Mouse (Mus musculus) left cerebral cortex, postnatal 14 days (tissue): ENCODE results near the gene Nek10. TPM values are rescaled to one million over a fixed set of nuclear protein-coding genes. Genes with fewer than 3 reads are reported as not detected.
"Not testable (repeated sequence)": the region's sequence is repeated elsewhere in the genome, so short reads cannot be mapped to it uniquely, and the experiment has no call there.

ENCODE experiments used
- DNase-seq, 2 experiments: peaks; one replicate each; pipeline ENCODE4 v3.0.0; 2021 to 2022; ENCODE audit warnings: low spot score in 2 of 2, mixed read lengths in 1 of 2
- intact Hi-C: fragments of 180-260 bp; cut with DNase I; formaldehyde crosslinking; loops from one replicate; pipeline ENCODE4 v1.15.1; 2025
- long read RNA-seq, 2 experiments: library from polyadenylated mRNA; stranded (forward); transcript quantifications; one replicate each; pipeline ENCODE4 v2.0.0; 2021
- total RNA-seq, 2 experiments: library from RNA; stranded (reverse); gene quantifications; 2 replicates each; pipeline ENCODE4 v1.2.3; 2021

The Nek10 gene
- 1 to 10 TPM; 2.8 to 3.0 TPM for total RNA-seq
- long read RNA-seq, experiment 1, result 0 reads
- long read RNA-seq, experiment 2, partial matches to known transcripts, result 1 of 3 reads
- long read RNA-seq, experiment 2, other reads (novel, unspliced or antisense), result 2 of 3 reads

GRCm38 (mm10) chr14:14803115-14803514 is at the start of gene Nek10:
Gene Nek10 (plus strand): TSS chr14:14803415.
- intact Hi-C loops, DNase-seq: not testable (repeated sequence)

GRCm38 (mm10) chr14:14781169-14781568 is 22.0 kb upstream of the Nek10 start:
- intact Hi-C loops, result no loop called here
- DNase-seq, result no peak

GRCm38 (mm10) chr14:14784223-14784622 is 19.0 kb upstream of the Nek10 start:
- no peak for DNase-seq
- intact Hi-C loops, result no loop called here

- intact Hi-C loops, result no loop called here
- DNase-seq, result no peak
These were observed 16.2 kb upstream of the Nek10 start for GRCm38 (mm10) chr14:14786979-14787378.

GRCm38 (mm10) chr14:14789840-14790470 is 13.3 kb upstream of the Nek10 start:
- intact Hi-C loops, result no loop called here
- DNase-seq, result no peak

GRCm38 (mm10) chr14:14799861-14800260 is 3.4 kb upstream of the Nek10 start:
- intact Hi-C loops, result no loop called here
- no peak for DNase-seq

- intact Hi-C loops, result no loop called here
- DNase-seq, result no peak
These were observed 2.9 kb upstream of the Nek10 start for GRCm38 (mm10) chr14:14800332-14800731.

- intact Hi-C loops, result no loop called here
- no peak for DNase-seq
These were observed 2.4 kb upstream of the Nek10 start for GRCm38 (mm10) chr14:14800810-14801209.

- intact Hi-C loops, result no loop called here
- DNase-seq, result peak; percentile 62 to 90
These were observed 804 bp downstream of the Nek10 start for GRCm38 (mm10) chr14:14803921-14804517.

GRCm38 (mm10) chr14:14804518-14805212 is 1.4 kb downstream of the Nek10 start:
- intact Hi-C loops, result no loop called here
- DNase-seq, result no peak

- DNase-seq, result peak; percentile 25 to 32
- intact Hi-C loops, result no loop called here
These were observed 29.5 kb downstream of the Nek10 start for GRCm38 (mm10) chr14:14832520-14833240.

GRCm38 (mm10) chr14:14833498-14833897 is 30.3 kb downstream of the Nek10 start:
- intact Hi-C loops, result no loop called here
- no peak for DNase-seq

GRCm38 (mm10) chr14:14834266-14834665 is 31.1 kb downstream of the Nek10 start:
- intact Hi-C loops, result no loop called here
- DNase-seq, result peak in 1 of 2 experiments; percentile 28

GRCm38 (mm10) chr14:14837627-14838026 is 34.4 kb downstream of the Nek10 start:
- intact Hi-C loops, result no loop called here
- no peak for DNase-seq

GRCm38 (mm10) chr14:14838109-14838508 is 34.9 kb downstream of the Nek10 start:
- intact Hi-C loops, result no loop called here
- no peak for DNase-seq

- intact Hi-C loops, result no loop called here
These were observed 39.7 kb downstream of the Nek10 start for GRCm38 (mm10) chr14:14842734-14843530.

GRCm38 (mm10) chr14:14852838-14853237 is 49.6 kb downstream of the Nek10 start:
- intact Hi-C loops, result no loop called here
- DNase-seq, result no peak

More at GRCm38 (mm10) chr14:14842734-14843530, 39.7 kb downstream of the Nek10 start:
- DNase-seq, result no peak

- DNase-seq, result no peak
- intact Hi-C loops, result loop anchor here (5.0 to 10.0 kb wide), 3 partner anchors 146 to 1337 kb away; no protein-coding TSS in a partner anchor
These were observed 57.1 kb downstream of the Nek10 start for GRCm38 (mm10) chr14:14860331-14860730.
